Mouse (Mus musculus) forebrain, embryonic 12.5 days (tissue): ENCODE data around the gene Zglp1. TPM values are rescaled to one million over a fixed set of nuclear protein-coding genes. Genes with fewer than 3 reads are reported as not detected.

ENCODE experiments used
- ATAC-seq: fragments of 200-750 bp; cut with Nextera tagmentation; 2 replicates; pipeline ENCODE4 v1.8.0; 2017; ENCODE audit warnings: moderate TSS enrichment; ENCODE audit not compliant: low FRiP score
- H3K27ac ChIP-seq: fragments of 300-500 bp; sonication (generic); 2 replicates; pipeline ENCODE4 v1.5.1; 2016; ENCODE audit warnings: mild to moderate bottlenecking
- H3K27me3 ChIP-seq: fragments of 300-500 bp; sonication (generic); 2 replicates; pipeline ENCODE4 v1.6.1; 2016; ENCODE audit warnings: mild to moderate bottlenecking
- H3K36me3 ChIP-seq: fragments of 300-500 bp; sonication (generic); replicated peaks from 2 replicates; pipeline ENCODE4 v1.6.1; 2016; ENCODE audit warnings: mild to moderate bottlenecking
- H3K4me1 ChIP-seq: fragments of 300-500 bp; sonication (generic); 2 replicates; pipeline ENCODE4 v1.6.1; 2016
- H3K4me2 ChIP-seq: fragments of 300-500 bp; sonication (generic); 2 replicates; pipeline ENCODE4 v1.6.1; 2016; ENCODE audit warnings: mild to moderate bottlenecking, moderate library complexity
- H3K4me3 ChIP-seq: fragments of 300-500 bp; sonication (generic); replicated peaks from 2 replicates; pipeline ENCODE4 v1.5.1; 2016; ENCODE audit warnings: mild to moderate bottlenecking
- H3K9ac ChIP-seq: fragments of 300-500 bp; sonication (generic); 2 replicates; pipeline ENCODE4 v1.6.1; 2016; ENCODE audit warnings: mild to moderate bottlenecking
- H3K9me3 ChIP-seq: fragments of 300-500 bp; sonication (generic); 2 replicates; pipeline ENCODE4 v1.6.1; 2016
- WGBS: fragments of 180-500 bp; shearing (Covaris S2); methylation state at CpG from one replicate; pipeline ENCODE4 v1.1.7; 2016; 5-methylcytosine and 5-hydroxymethylcytosine counted together
- polyA plus RNA-seq: library from polyadenylated mRNA; unstranded; fragments of >200 nt; fragmentation: Nextera tagmentation; extraction: Ambion mirVana; gene quantifications from 2 replicates; pipeline ENCODE4 v1.2.1, GENCODE M21; 2016

Gene Zglp1
- polyA plus RNA-seq, 1 experiment from 2014 or later = 0.79 TPM

- H3K9ac ChIP-seq = peak within 1 kb of the TSS; percentile 45; the same call in 1 of the 2 replicates
- peaks cover 59% of the 10 kb centered on the region for H3K4me1 ChIP-seq
- H3K36me3 ChIP-seq = no peaks in the 10 kb centered on the region
- ATAC-seq = peak; percentile 20; the same call in 1 of the 2 replicates
- H3K4me2 ChIP-seq = peak within 1 kb of the TSS; percentile 87
- under 1% methylated on average over 35 of the region's 35 CpGs for WGBS
- peak within 1 kb of the TSS; percentile 46 for H3K4me3 ChIP-seq
- no peak within 1 kb of the TSS for H3K27ac ChIP-seq
- peaks cover 99% of the 10 kb centered on the region for H3K27me3 ChIP-seq
- H3K9me3 ChIP-seq = no peaks in the 10 kb centered on the region
Observed at GRCm38 (mm10) chr9:21031896-21032351, 35.0 kb downstream of the Zglp1 start, which contains the start of gene Icam5. Icam5 (plus strand) TSS chr9:21032073.

GRCm38 (mm10) chr9:21031251-21031895 is 35.5 kb downstream of the Zglp1 start:
- under 1% methylated on average over 36 of the region's 36 CpGs for WGBS
- peak; percentile 42 for ATAC-seq

GRCm38 (mm10) chr9:21030781-21031250 is 36.1 kb downstream of the Zglp1 start:
- Histone ChIP-seq H3K27ac (no peak overlapping the region), H3K9me3 (no peaks in the 10 kb centered on the region), H3K4me1 (peaks cover 55% of the 10 kb centered on the region), H3K4me3 (peak overlapping the region; percentile 45), H3K27me3 (peaks cover 99% of the 10 kb centered on the region), H3K4me2 (peak overlapping the region; percentile 87), H3K36me3 (no peaks in the 10 kb centered on the region), H3K9ac (0 out of 2 replicates have a peak overlapping the region, but pooled peaks have one; percentile 9)
- WGBS = under 1% methylated on average over 13 of the region's 13 CpGs
- ATAC-seq = peak; percentile 63

More at GRCm38 (mm10) chr9:21031251-21031895, 35.5 kb downstream of the Zglp1 start:
- Histone ChIP-seq H3K27ac (no peak overlapping the region), H3K4me3 (peak overlapping the region; percentile 45), H3K36me3 (no peaks in the 10 kb centered on the region), H3K9me3 (no peaks in the 10 kb centered on the region), H3K27me3 (peaks cover 99% of the 10 kb centered on the region), H3K4me2 (peak overlapping the region; percentile 87), H3K9ac (peak overlapping the region; percentile 45; the same call in 1 of the 2 replicates), H3K4me1 (peaks cover 55% of the 10 kb centered on the region)

GRCm38 (mm10) chr9:21030055-21030600 is 36.8 kb downstream of the Zglp1 start:
- Histone ChIP-seq H3K4me3 (0 out of 2 replicates have a peak overlapping the region, but pooled peaks have one; percentile 1), H3K27me3 (peaks cover 99% of the 10 kb centered on the region), H3K9ac (no peak overlapping the region), H3K27ac (no peak overlapping the region), H3K4me2 (peak overlapping the region; percentile 87), H3K36me3 (no peaks in the 10 kb centered on the region), H3K4me1 (peaks cover 53% of the 10 kb centered on the region), H3K9me3 (no peaks in the 10 kb centered on the region)
- no peak for ATAC-seq
- WGBS = 20% methylated on average over 22 of the region's 22 CpGs

- Histone ChIP-seq H3K4me3 (peak within 1 kb of the TSS; percentile 29), H3K4me2 (peak within 1 kb of the TSS; percentile 87), H3K9me3 (no peaks in the 10 kb centered on the region), H3K27me3 (peaks cover 93% of the 10 kb centered on the region), H3K36me3 (no peaks in the 10 kb centered on the region), H3K27ac (no peak within 1 kb of the TSS; the same call in 1 of the 2 replicates), H3K9ac (peak within 1 kb of the TSS; percentile 42; the same call in 1 of the 2 replicates), H3K4me1 (peaks cover 53% of the 10 kb centered on the region)
- WGBS = 2% methylated on average over 37 of the region's 37 CpGs
- peak; percentile 17; the same call in 1 of the 2 replicates for ATAC-seq
Observed at GRCm38 (mm10) chr9:21029291-21030054, 37.4 kb downstream of the Zglp1 start, which contains the start of gene Icam4. Icam4 (plus strand) TSS chr9:21029373.

GRCm38 (mm10) chr9:21028560-21029110 is 38.3 kb downstream of the Zglp1 start:
- H3K36me3 ChIP-seq = no peaks in the 10 kb centered on the region
- no peak overlapping the region for H3K27ac ChIP-seq
- H3K4me2 ChIP-seq = no peak overlapping the region
- no peak for ATAC-seq
- 71% methylated on average over 6 of the region's 6 CpGs for WGBS
- H3K9me3 ChIP-seq = no peaks in the 10 kb centered on the region
- peaks cover 52% of the 10 kb centered on the region for H3K4me1 ChIP-seq
- peaks cover 85% of the 10 kb centered on the region for H3K27me3 ChIP-seq
- no peak overlapping the region for H3K9ac ChIP-seq
- no peak overlapping the region for H3K4me3 ChIP-seq

GRCm38 (mm10) chr9:21027774-21028290 is 39.1 kb downstream of the Zglp1 start:
- Histone ChIP-seq H3K4me2 (no peak overlapping the region), H3K36me3 (no peaks in the 10 kb centered on the region), H3K4me1 (peaks cover 44% of the 10 kb centered on the region), H3K27me3 (peaks cover 77% of the 10 kb centered on the region), H3K9me3 (no peaks in the 10 kb centered on the region), H3K4me3 (no peak overlapping the region), H3K27ac (no peak overlapping the region), H3K9ac (no peak overlapping the region)
- ATAC-seq = no peak
- WGBS = 64% methylated on average over 8 of the region's 8 CpGs

- Histone ChIP-seq H3K4me2 (no peak overlapping the region), H3K9me3 (no peaks in the 10 kb centered on the region), H3K4me3 (no peak overlapping the region), H3K36me3 (no peaks in the 10 kb centered on the region), H3K4me1 (peaks cover 34% of the 10 kb centered on the region), H3K27ac (no peak overlapping the region), H3K9ac (no peak overlapping the region), H3K27me3 (peaks cover 73% of the 10 kb centered on the region)
- ATAC-seq = no peak
- WGBS = 83% methylated on average over 12 of the region's 12 CpGs
Observed at GRCm38 (mm10) chr9:21026849-21027248, 40.0 kb downstream of the Zglp1 start.

- no peak overlapping the region for H3K27ac ChIP-seq
- H3K9ac ChIP-seq = no peak overlapping the region
- no peak overlapping the region for H3K4me3 ChIP-seq
- peaks cover 19% of the 10 kb centered on the region for H3K4me1 ChIP-seq
- no peaks in the 10 kb centered on the region for H3K9me3 ChIP-seq
- 74% methylated on average over 19 of the region's 19 CpGs for WGBS
- peaks cover 58% of the 10 kb centered on the region for H3K27me3 ChIP-seq
- no peaks in the 10 kb centered on the region for H3K36me3 ChIP-seq
- no peak for ATAC-seq
- no peak overlapping the region for H3K4me2 ChIP-seq
Observed at GRCm38 (mm10) chr9:21025258-21025810, 41.6 kb downstream of the Zglp1 start.

- H3K36me3 ChIP-seq = no peaks in the 10 kb centered on the region
- H3K27me3 ChIP-seq = peaks cover 50% of the 10 kb centered on the region
- H3K9ac ChIP-seq = no peak overlapping the region
- no peak overlapping the region for H3K4me3 ChIP-seq
- H3K4me1 ChIP-seq = peaks cover 3% of the 10 kb centered on the region; the same call in 1 of the 2 replicates
- no peak overlapping the region for H3K27ac ChIP-seq
- H3K4me2 ChIP-seq = no peak overlapping the region
- no peak for ATAC-seq
- WGBS = 74% methylated on average over 1 of the region's 1 CpGs
- no peaks in the 10 kb centered on the region for H3K9me3 ChIP-seq
Observed at GRCm38 (mm10) chr9:21022726-21023125, 44.2 kb downstream of the Zglp1 start.

- ATAC-seq = no peak
- no peak overlapping the region for H3K4me2 ChIP-seq
- 66% methylated on average over 6 of the region's 6 CpGs for WGBS
Observed at GRCm38 (mm10) chr9:21022288-21022687, 44.6 kb downstream of the Zglp1 start.

More at GRCm38 (mm10) chr9:21022288-21022687, 44.6 kb downstream of the Zglp1 start:
- no peak overlapping the region for H3K4me3 ChIP-seq
- H3K4me1 ChIP-seq = no peaks in the 10 kb centered on the region
- H3K9ac ChIP-seq = no peak overlapping the region
- no peaks in the 10 kb centered on the region for H3K36me3 ChIP-seq
- H3K9me3 ChIP-seq = no peaks in the 10 kb centered on the region
- peaks cover 50% of the 10 kb centered on the region for H3K27me3 ChIP-seq
- no peak overlapping the region for H3K27ac ChIP-seq
